Comparison of ENCODE assay signal across 18 mouse cellular contexts in the genomic region with DNA sequence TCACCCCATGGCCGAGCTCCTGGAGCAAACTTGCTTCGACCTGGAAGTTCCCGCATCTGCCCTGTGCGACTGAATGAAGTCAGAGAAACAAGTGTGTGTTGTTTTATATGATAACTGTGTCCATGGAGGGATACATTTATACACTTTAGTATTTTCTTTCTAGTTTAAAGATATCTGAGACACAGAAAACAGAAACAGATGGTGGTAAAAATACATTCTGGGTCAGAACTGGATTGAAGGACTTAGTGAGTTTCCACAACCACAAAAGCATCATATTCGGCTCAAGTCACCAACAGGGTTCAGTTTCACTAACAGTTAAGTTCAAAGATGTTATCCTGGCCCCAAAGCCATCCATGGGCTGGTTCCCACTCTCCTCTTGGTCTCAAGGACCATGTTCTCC.
DNase-seq lines count a peak whose midpoint lies in the region; ATAC-seq lines count a peak whose summit lies in the region.
"Had no signal": no experiment of that assay in that cellular context is flagged by ENCODE, and none has a peak within 500 bp of the region (broad histone marks: within the 10 kb centered on the region; RNA-seq: fewer than 3 reads in every experiment).

No protein-coding gene starts in this region.

- peak; percentile 90 for ATAC-seq in frontal cortex, adult (ENCODE audit: low TSS enrichment)
- ATAC-seq: activated CD4-positive, CD25-positive, alpha-beta regulatory T cell, adult 4 months; CD4-positive, CD25-positive, alpha-beta regulatory T cell, adult 4 months; Patski had no signal

- no peak for DNase-seq in frontal cortex, postnatal 25 days (ENCODE audit: low spot score in 2 of 2)
- DNase-seq in brain, adult 2 months (ENCODE audit: low read depth, low spot score) = peak; percentile 14
- DNase-seq in lung, postnatal 4 days = no peak
- DNase-seq: adrenal gland, adult 2 months; adrenal gland, adult 8-10 months; adrenal gland, postnatal 10 days; adrenal gland, postnatal 14 days; adrenal gland, postnatal 25 days; adrenal gland, postnatal 36 days; B cell, adult 2 months; cerebellum, adult 11 months; cerebellum, adult 11-12 months; cerebellum, adult 18-20 months; cerebellum, adult 2 months had no signal
